Mouse (Mus musculus) hindbrain, embryonic 11.5 days (tissue): ENCODE results near the gene Treh. TPM values are rescaled to one million over a fixed set of nuclear protein-coding genes. Genes with fewer than 3 reads are reported as not detected.

Source experiments
- ATAC-seq: fragments of 200-750 bp; cut with Nextera tagmentation; 2 replicates; pipeline ENCODE4 v1.8.0; 2017; ENCODE audit warnings: mild to moderate bottlenecking, moderate TSS enrichment, moderate library complexity; ENCODE audit not compliant: low FRiP score
- DNase-seq: peaks from one replicate; pipeline ENCODE4 v3.0.0-alpha.2; 2015; ENCODE audit warnings: low spot score
- H3K27ac ChIP-seq: fragments of 300-500 bp; sonication (generic); 2 replicates; pipeline ENCODE4 v1.5.1; 2014; ENCODE audit warnings: mild to moderate bottlenecking, low read depth, low read length
- H3K27me3 ChIP-seq: fragments of 300-500 bp; sonication (generic); 2 replicates; pipeline ENCODE4 v1.6.1; 2014; ENCODE audit warnings: mild to moderate bottlenecking, low read length, moderate library complexity, mixed read lengths; ENCODE audit not compliant: control insufficient read depth, insufficient read depth
- H3K36me3 ChIP-seq: fragments of 300-500 bp; sonication (generic); 2 replicates; pipeline ENCODE4 v1.6.1; 2014; ENCODE audit warnings: mild to moderate bottlenecking, low read length, moderate library complexity, mixed read lengths; ENCODE audit not compliant: control insufficient read depth, insufficient read depth
- H3K4me1 ChIP-seq: fragments of 300-500 bp; sonication (generic); replicated peaks from 2 replicates; pipeline ENCODE4 v1.6.1; 2014; ENCODE audit warnings: low read length, mixed read lengths; ENCODE audit not compliant: control insufficient read depth, insufficient read depth
- H3K4me2 ChIP-seq: fragments of 300-500 bp; sonication (generic); replicated peaks from 2 replicates; pipeline ENCODE4 v1.6.1; 2014; ENCODE audit warnings: mild to moderate bottlenecking, low read depth, low read length
- H3K4me3 ChIP-seq: fragments of 300-500 bp; sonication (generic); 2 replicates; pipeline ENCODE4 v1.5.1; 2014; ENCODE audit warnings: low read depth, low read length
- H3K9ac ChIP-seq: fragments of 300-500 bp; sonication (generic); 2 replicates; pipeline ENCODE4 v1.6.1; 2014; ENCODE audit warnings: low read depth, low read length
- H3K9me3 ChIP-seq: fragments of 300-500 bp; sonication (generic); 2 replicates; pipeline ENCODE4 v1.6.1; 2016; ENCODE audit warnings: low read length; ENCODE audit not compliant: control insufficient read depth
- WGBS: fragments of 180-500 bp; shearing (Covaris S2); extraction: QIAGEN DNeasy Blood & Tissue Kit; methylation state at CpG from one replicate; pipeline ENCODE4 v1.1.7; 2014; 5-methylcytosine and 5-hydroxymethylcytosine counted together
- polyA plus RNA-seq: library from polyadenylated mRNA; unstranded; fragments of >200 nt; fragmentation: Nextera tagmentation; extraction: Ambion mirVana; gene quantifications from 2 replicates; pipeline ENCODE4 v1.2.1, GENCODE M21; 2014

The Treh gene
- polyA plus RNA-seq, 1 experiment from 2014 or later, result not detected

DNA sequence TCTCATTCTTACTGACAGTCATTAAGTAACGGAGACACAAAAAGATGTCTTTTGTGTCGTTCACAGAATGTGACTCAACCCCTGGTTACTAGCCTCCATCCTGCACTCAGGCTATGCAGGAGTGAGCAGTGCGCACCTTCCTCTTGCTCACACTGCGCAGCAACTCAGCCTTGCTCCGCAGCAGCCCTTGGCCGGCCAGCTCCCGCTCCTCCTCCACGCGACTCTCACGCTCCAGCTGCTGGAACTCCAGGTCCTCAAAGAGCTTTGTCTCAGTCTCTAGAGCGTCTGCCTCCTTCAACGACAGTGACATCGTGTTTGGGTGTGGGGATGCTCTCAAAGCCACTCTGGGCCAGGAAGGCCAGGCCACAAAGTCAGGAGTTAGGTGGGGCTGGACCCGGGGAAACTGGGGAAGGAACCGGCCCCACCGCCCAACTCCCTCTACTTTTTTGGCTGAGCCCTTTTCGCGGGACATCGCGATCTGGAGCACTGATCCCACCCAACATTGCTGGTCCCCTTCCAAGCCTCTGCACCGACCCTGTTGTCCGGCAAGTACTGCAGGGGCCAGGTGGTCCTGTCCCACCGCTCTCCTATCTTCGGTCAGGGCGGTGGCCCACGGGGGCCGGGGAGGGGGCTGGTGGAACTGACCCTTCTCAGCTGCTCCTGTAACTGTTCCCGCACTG lies 34.9 kb downstream of the Treh start:
- H3K36me3 ChIP-seq, result peaks cover 4% of the 10 kb centered on the region; the same call in 1 of the 2 replicates
- H3K4me2 ChIP-seq, result peak overlapping the region; percentile 41
- H3K4me1 ChIP-seq, result peaks cover 10% of the 10 kb centered on the region
- 20% methylated on average over 28 of the region's 28 CpGs for WGBS
- peak; percentile 31 for DNase-seq
- 0 out of 2 replicates have a peak, but pooled peaks cover 2% of the 10 kb centered on the region for H3K27me3 ChIP-seq
- no peaks in the 10 kb centered on the region for H3K9me3 ChIP-seq
- no peak overlapping the region for H3K27ac ChIP-seq
- peak overlapping the region; percentile 35; the same call in 1 of the 2 replicates for H3K9ac ChIP-seq
- H3K4me3 ChIP-seq, result peak overlapping the region; percentile 17; the same call in 1 of the 2 replicates
- peak; percentile 38; the same call in 1 of the 2 replicates for ATAC-seq

DNA sequence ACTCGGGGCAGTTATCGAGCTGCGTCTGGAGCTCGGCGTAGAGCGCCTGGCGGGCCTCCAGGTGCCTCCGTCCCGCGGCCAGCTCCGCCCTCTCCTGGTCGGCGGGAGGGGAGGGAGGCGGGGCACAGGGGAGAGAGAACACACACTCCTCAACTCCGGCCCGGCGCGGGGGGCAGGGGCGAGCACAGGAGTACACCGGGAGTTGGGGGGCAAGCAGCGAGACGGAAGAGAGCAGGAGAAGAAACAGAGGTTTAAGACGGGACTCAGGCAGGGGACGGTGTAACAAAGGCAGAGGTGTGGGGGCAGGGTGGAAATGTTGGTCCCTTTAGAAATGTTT lies 35.4 kb downstream of the Treh start:
- Histone ChIP-seq H3K27me3 (0 out of 2 replicates have a peak, but pooled peaks cover 2% of the 10 kb centered on the region), H3K36me3 (peaks cover 4% of the 10 kb centered on the region; the same call in 1 of the 2 replicates), H3K4me2 (peak overlapping the region; percentile 41), H3K27ac (no peak overlapping the region), H3K9ac (peak overlapping the region; percentile 35; the same call in 1 of the 2 replicates), H3K9me3 (no peaks in the 10 kb centered on the region), H3K4me1 (peaks cover 10% of the 10 kb centered on the region), H3K4me3 (peak overlapping the region; percentile 17; the same call in 1 of the 2 replicates)
- DNase-seq, result peak; percentile 65
- ATAC-seq, result peak; percentile 54
- WGBS, result 3% methylated on average over 23 of the region's 24 CpGs

DNA sequence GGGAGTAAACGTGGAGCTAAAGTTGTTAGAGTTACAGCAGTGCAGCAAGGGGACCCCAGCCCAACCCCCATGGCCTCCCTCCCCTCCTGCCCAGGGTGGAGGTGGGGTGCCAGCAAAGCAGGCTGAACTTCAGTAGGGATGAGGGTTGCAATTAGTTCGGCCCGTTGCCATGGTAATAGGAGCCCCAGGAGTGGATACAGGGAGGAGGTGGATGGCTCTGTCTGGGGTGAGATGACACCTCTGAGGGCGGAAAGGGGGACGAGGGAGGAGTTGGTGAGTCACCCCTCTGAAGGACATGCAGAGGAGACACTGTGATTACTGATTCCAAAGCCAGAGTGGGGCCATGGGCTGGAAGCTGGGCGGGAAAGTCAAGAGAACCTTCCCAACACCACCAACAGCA lies 35.9 kb downstream of the Treh start:
- H3K4me3 ChIP-seq, result 0 out of 2 replicates have a peak overlapping the region, but pooled peaks have one; percentile 17
- no peak overlapping the region for H3K9ac ChIP-seq
- H3K4me1 ChIP-seq, result peaks cover 10% of the 10 kb centered on the region
- ATAC-seq (peak; percentile 68), DNase-seq (peak; percentile 35)
- 27% methylated on average over 6 of the region's 6 CpGs for WGBS
- 0 out of 2 replicates have a peak, but pooled peaks cover 2% of the 10 kb centered on the region for H3K27me3 ChIP-seq
- peak overlapping the region; percentile 41 for H3K4me2 ChIP-seq
- peaks cover 4% of the 10 kb centered on the region; the same call in 1 of the 2 replicates for H3K36me3 ChIP-seq
- H3K9me3 ChIP-seq, result no peaks in the 10 kb centered on the region
- no peak overlapping the region for H3K27ac ChIP-seq

DNA sequence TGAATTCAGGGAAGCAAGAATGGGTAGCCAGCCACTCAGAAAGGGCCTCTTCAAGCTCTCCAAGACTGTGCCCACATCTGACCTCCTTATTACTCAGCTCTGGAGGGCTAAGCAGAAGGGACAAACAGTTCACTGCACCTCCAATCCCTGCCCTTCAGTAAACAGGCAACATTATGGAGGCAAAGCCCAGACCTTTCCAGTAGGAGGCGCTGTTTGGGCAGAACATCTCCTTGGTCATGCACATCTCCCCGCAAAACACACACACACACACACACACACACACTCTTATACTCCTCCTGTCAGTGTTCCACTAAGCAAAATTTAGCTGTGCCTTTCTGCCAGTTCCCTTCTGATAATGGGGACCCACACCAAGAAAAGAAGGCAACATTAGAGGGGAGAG lies 36.6 kb downstream of the Treh start:
- ATAC-seq (no peak), DNase-seq (peak; percentile 63)
- no peak overlapping the region for H3K27ac ChIP-seq
- peaks cover 4% of the 10 kb centered on the region; the same call in 1 of the 2 replicates for H3K36me3 ChIP-seq
- H3K9me3 ChIP-seq, result no peaks in the 10 kb centered on the region
- no peak overlapping the region for H3K9ac ChIP-seq
- 0 out of 2 replicates have a peak, but pooled peaks cover 2% of the 10 kb centered on the region for H3K27me3 ChIP-seq
- no peak overlapping the region for H3K4me3 ChIP-seq
- 54% methylated on average over 2 of the region's 2 CpGs for WGBS
- peaks cover 10% of the 10 kb centered on the region for H3K4me1 ChIP-seq
- H3K4me2 ChIP-seq, result no peak overlapping the region

DNA sequence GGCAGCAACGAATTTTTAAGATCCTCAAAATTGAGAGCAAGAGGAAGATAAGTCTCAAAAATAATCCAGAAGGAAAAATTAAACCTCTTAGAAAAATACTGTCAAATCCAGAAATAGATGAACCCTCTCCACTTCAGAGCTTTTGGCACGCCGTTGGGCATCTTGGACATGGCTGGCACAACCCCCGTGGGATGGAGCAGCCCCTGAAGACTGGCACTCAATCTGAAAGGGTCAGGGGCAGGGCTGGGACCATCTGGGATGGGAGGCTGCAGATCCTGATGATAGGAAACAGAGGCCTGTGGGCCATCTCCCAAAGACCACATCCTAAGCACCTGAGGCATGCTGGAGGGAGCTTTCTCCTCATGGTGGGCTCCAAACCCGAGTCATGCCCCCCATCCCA lies 37.2 kb downstream of the Treh start:
- 87% methylated on average over 5 of the region's 5 CpGs for WGBS
- no peaks in the 10 kb centered on the region for H3K9me3 ChIP-seq
- H3K27ac ChIP-seq, result no peak overlapping the region
- H3K27me3 ChIP-seq, result 0 out of 2 replicates have a peak, but pooled peaks cover 2% of the 10 kb centered on the region
- H3K4me3 ChIP-seq, result no peak overlapping the region
- peaks cover 8% of the 10 kb centered on the region; the same call in 1 of the 2 replicates for H3K36me3 ChIP-seq
- H3K4me1 ChIP-seq, result peaks cover 10% of the 10 kb centered on the region
- H3K4me2 ChIP-seq, result no peak overlapping the region
- ATAC-seq (no peak), DNase-seq (no peak)
- H3K9ac ChIP-seq, result no peak overlapping the region

DNA sequence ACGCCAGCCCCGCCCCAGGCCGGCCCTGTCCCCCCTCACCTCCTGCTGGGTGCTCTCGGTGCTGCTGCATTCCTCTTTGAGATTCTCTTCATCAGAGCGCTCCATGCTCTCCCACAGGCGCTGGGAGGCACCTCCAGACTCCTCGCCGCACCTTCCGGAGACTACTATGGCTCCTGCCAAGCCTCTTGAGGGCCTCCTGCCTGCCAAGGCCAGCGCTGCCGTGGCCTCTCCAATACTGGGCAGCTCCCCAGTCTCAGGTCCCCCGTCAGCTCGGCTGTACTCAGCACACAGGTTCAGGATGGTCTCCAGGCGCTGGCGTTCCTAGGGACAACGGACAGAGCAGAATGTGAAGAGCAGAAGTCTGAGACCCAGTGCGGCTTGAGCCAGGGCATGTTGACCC lies 38.6 kb downstream of the Treh start:
- Histone ChIP-seq H3K9ac (no peak overlapping the region), H3K4me3 (no peak overlapping the region), H3K4me2 (no peak overlapping the region), H3K9me3 (no peaks in the 10 kb centered on the region), H3K36me3 (peaks cover 9% of the 10 kb centered on the region; the same call in 1 of the 2 replicates), H3K4me1 (peaks cover 10% of the 10 kb centered on the region), H3K27me3 (0 out of 2 replicates have a peak, but pooled peaks cover 2% of the 10 kb centered on the region), H3K27ac (no peak overlapping the region)
- 69% methylated on average over 17 of the region's 17 CpGs for WGBS
- ATAC-seq, result no peak
- no peak for DNase-seq

DNA sequence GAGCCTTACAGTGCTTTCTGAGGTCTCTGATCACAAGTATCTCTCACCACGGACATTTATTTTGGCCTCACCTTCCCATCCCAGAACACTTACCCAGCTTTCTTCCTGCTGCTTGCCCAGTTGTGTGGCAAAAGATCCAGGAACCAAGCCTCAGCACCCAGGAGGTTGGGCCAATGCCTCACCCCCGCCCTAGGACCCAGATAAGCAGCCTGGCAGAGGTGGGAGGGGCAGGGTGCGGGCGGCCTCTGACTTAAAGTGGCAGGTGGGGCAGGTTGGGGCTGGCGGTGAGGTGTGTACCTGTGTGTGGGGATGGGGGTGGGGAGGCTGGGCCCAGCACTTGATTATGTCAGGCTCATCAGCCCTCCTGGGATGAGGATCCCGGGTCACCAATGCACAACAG lies 40.0 kb downstream of the Treh start:
- WGBS, result 93% methylated on average over 6 of the region's 6 CpGs
- 0 out of 2 replicates have a peak, but pooled peaks cover 2% of the 10 kb centered on the region for H3K27me3 ChIP-seq
- H3K4me1 ChIP-seq, result peaks cover 8% of the 10 kb centered on the region
- no peaks in the 10 kb centered on the region for H3K9me3 ChIP-seq
- ATAC-seq (no peak), DNase-seq (no peak)
- peaks cover 9% of the 10 kb centered on the region; the same call in 1 of the 2 replicates for H3K36me3 ChIP-seq
- no peak overlapping the region for H3K4me3 ChIP-seq
- no peak overlapping the region for H3K4me2 ChIP-seq
- H3K27ac ChIP-seq, result no peak overlapping the region
- no peak overlapping the region for H3K9ac ChIP-seq

DNA sequence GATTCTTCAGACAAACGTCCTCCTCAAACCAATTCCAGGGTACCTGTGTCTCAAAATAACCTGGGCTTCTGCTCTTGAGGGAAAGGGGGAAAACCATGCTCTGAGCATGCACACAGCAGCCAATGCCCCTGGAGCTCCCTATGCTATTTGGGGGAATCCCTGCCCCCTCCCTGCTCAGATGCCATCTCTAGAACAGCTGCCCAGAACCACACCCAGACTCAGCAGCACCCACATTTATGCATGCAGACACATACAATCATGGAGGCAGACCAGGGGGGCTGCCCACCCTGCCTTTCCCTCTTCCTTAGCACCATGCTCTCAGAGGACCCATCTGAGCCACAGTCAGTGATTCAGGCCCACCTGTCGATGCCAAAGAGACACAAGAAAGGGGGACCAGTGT lies 40.5 kb downstream of the Treh start:
- Histone ChIP-seq H3K4me3 (no peak overlapping the region), H3K4me2 (no peak overlapping the region), H3K9ac (no peak overlapping the region), H3K36me3 (peaks cover 9% of the 10 kb centered on the region; the same call in 1 of the 2 replicates), H3K27me3 (0 out of 2 replicates have a peak, but pooled peaks cover 2% of the 10 kb centered on the region), H3K27ac (no peak overlapping the region), H3K4me1 (peaks cover 4% of the 10 kb centered on the region), H3K9me3 (no peaks in the 10 kb centered on the region)
- 85% methylated on average over 2 of the region's 2 CpGs for WGBS
- no peak for DNase-seq
- ATAC-seq, result no peak
